Mouse (Mus musculus): ENCODE measurements around the gene Mipol1.
A peak's percentile ranks its signal among the peaks of the same experiment; 100 is the strongest.
"Not testable (repeated sequence)": the region's sequence is repeated elsewhere in the genome, so short reads cannot be mapped to it uniquely, and the experiment has no call there.

The Mipol1 gene

GRCm38 (mm10) chr12:57424902-57425301, 194.7 kb downstream of the Mipol1 start:
- no peak for DNase-seq (ENCODE audit: low read depth, low spot score)

GRCm38 (mm10) chr12:57428243-57428642, 198.0 kb downstream of the Mipol1 start:
- no peak for DNase-seq (ENCODE audit: low read depth, low spot score)

- DNase-seq (ENCODE audit: low read depth, low spot score), result no peak
Observed at GRCm38 (mm10) chr12:57428767-57429166, 198.5 kb downstream of the Mipol1 start.

DNA sequence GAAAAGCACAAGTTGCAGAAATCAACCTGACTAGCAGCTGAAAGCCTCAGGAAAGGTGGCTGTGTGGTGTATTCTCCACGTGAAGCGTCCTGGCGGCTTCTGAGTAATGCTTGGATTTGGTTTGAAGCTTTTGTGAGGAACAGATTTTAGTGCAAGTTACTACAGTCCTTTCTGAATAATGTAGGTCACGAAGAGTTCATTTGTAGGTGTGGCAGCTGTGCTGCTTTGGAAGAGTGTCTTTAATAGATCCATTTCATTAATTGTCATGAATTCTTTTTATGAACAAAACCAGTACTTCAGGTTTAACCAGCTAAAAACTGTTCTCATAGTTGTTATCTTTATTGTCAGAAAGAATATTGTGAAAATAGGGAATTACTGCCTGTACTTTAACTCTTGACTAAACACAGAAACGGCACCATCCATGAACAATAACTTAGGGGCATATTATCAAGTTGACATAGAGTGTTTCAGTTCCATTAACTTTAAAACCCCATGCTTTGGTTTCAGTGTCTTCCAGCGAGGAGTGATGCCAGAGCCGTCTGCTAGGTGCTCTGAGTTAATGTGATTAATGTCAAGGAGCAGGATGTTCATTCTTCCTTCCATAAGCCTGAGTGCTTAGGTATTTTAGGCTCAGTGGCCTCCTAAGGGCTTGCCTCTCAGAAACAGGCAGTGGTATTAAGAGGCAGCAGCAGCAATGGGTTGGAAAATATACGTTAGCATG, 206.9 kb downstream of the Mipol1 start:
- not testable (repeated sequence) for DNase-seq (ENCODE audit: low read depth, low spot score)

GRCm38 (mm10) chr12:57444281-57444903, 214.2 kb downstream of the Mipol1 start:
- DNase-seq (ENCODE audit: low read depth, low spot score), result no peak

- no peak for DNase-seq (ENCODE audit: low read depth, low spot score)
Observed at GRCm38 (mm10) chr12:57447331-57447730, 217.1 kb downstream of the Mipol1 start.

DNA sequence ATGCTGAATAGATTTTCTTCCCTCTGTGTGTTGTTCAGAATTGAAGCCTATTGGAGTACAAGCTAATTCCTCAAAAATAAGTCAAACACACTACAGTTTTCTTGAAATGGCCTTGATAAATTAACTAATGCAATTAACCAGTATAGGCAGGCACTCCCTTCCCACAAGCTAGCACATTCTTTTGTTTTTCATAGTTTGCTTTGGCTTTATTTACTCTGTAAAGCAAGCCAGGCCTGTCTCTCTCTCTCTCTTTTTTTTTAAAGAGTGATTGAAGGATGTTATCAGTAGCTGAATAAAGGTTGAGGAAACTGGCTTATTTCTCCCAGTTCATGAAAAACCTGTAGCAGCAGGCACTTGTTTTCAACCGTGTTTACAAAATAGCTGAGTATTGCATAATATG, 219.1 kb downstream of the Mipol1 start:
- DNase-seq (ENCODE audit: low read depth, low spot score), result no peak

GRCm38 (mm10) chr12:57450017-57450583, 219.9 kb downstream of the Mipol1 start:
- DNase-seq (ENCODE audit: low read depth, low spot score), result no peak

GRCm38 (mm10) chr12:57456911-57457310, 226.7 kb downstream of the Mipol1 start:
- DNase-seq (ENCODE audit: low read depth, low spot score), result no peak

DNA sequence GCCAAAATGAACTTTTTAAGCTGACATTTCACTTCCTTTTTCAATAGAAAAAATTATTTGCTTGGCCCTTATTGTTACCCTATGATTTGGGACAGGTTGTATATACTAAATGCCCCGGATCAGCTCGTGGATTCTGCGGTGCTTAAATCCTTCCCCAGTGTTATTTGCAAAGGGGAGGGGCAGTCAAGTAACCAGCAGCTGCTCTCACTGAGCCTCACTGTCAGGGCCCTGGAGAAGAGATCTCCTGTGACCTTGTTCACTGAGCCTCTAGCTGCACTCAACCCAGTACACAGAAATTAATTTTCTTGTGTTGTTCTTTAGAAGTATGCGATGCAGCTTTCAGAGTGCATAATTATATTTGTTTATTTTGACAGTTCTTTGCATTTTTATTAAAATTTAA, 227.1 kb downstream of the Mipol1 start:
- DNase-seq (ENCODE audit: low read depth, low spot score), result no peak

GRCm38 (mm10) chr12:57464520-57465334, 234.5 kb downstream of the Mipol1 start:
- peak; percentile 63 for DNase-seq (ENCODE audit: low read depth, low spot score)

DNA sequence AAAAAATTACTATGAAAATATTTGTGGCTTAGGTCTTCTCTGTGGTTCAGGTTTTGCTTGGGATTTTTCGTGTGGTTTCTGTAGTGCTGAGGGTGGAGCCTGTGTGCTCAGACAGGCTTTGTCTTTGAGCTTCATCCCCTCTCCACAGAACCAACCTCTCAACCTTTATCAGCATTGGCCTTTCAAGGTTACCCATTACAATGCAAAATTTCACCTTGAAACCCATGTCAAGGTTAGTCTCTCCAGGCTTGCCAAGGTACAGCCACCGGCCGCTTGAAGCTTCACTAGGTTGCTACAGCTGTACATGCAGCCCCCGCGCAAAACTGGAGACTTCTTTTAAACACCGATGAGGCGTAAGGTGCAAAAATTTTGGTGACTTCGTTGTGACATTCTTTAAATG, 241.6 kb downstream of the Mipol1 start:
- no peak for DNase-seq (ENCODE audit: low read depth, low spot score)

- DNase-seq (ENCODE audit: low read depth, low spot score), result no peak
Observed at GRCm38 (mm10) chr12:57476876-57477275, 246.6 kb downstream of the Mipol1 start.

GRCm38 (mm10) chr12:57481823-57482222, 251.6 kb downstream of the Mipol1 start:
- DNase-seq (ENCODE audit: low read depth, low spot score), result no peak

DNA sequence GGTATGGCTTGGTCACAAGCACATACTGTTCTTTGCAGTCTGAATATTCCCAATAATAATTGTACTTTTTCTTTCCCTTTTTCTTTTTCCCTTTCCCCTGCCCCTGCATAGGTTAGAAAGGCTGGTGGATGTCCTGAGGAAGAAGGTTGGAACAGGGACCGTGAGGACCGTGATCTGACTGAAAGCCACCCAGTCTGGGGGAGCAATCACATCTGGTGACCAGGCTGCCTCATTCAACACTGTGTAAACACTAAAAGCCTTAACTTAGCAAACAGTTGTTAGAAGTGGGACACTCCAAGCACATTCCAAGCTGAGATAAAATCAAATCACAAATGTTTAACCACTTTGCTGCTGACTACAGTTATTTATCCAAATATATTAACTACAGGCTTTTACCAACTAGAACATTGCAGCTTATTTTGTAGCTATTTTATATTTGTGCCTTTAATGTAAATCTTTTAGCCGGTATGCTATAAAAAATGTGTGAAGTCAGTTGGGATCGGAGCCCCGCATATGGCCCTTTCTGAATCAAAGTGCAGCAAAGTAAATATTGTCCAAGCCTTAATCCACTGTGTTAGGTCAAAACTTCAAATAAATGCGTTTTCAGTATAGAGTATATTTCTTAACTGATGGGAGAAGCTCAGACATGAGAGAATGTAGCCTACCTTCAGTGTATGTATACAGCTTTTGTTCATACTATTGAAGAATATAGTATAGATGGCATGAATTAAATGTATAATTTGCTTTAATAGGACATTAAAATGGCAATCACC, 266.3 kb downstream of the Mipol1 start:
- no peak for DNase-seq (ENCODE audit: low read depth, low spot score)

GRCm38 (mm10) chr12:57500246-57500645, 270.0 kb downstream of the Mipol1 start:
- DNase-seq (ENCODE audit: low read depth, low spot score), result no peak

DNA sequence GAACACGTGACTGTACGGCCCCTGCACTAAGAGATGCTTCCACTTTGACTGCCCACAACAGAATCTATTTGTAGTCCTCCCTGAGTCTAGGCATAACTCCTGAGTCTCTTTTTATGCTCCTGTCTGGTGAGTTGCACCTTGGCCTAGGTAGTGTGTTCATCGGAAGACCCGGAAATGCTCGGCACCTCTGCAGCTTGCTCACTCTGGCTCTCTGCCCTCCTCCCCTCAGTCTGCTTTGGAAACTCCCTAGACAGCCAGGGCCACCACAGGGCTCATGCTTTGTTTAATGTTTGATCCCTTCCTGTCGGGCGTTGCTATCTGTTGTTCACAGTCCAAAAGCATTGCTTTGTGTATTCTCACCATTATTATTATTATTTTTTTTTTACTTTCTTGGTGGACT, 275.1 kb downstream of the Mipol1 start:
- DNase-seq (ENCODE audit: low read depth, low spot score), result no peak

DNA sequence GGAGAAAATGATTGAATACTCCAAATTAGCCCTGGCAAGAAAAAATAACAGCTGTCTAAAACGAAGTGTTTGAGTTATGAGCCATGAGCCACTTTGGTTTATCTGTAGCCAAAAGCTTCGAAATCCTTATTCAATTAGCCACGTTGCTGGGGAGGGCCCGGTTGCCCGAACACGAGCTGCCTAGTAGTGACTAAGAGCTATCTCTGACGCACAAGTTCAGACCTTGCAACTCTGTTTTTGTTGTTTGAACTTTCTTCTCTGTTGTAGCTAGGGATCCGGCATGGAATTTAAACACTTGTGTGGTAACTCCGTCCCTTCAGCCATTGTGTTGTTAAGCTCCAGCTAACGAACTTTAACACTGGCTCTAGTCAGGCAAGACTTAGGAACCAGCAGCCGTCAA, 278.7 kb downstream of the Mipol1 start:
- DNase-seq (ENCODE audit: low read depth, low spot score), result no peak

DNA sequence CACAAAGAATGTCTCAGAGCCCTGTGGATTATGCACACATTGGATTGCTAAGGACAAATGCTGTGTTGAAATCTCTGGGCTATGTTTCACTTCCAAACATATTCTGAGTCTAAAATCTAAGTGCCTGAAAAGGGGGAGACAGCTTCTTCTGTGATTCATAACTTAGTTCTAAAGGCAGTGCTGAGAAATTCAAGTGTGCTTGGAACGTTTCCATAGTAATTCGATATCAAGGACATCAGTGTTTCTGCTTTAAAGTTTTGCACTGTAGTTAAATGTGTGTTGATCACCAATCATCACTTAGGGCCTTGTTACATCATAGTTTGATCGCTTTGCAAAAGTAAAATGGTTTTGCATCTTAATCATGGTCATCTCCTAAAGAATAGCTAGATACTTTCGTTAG, 279.5 kb downstream of the Mipol1 start:
- DNase-seq (ENCODE audit: low read depth, low spot score), result no peak

GRCm38 (mm10) chr12:57511127-57511526, 280.9 kb downstream of the Mipol1 start:
- DNase-seq (ENCODE audit: low read depth, low spot score), result no peak

DNA sequence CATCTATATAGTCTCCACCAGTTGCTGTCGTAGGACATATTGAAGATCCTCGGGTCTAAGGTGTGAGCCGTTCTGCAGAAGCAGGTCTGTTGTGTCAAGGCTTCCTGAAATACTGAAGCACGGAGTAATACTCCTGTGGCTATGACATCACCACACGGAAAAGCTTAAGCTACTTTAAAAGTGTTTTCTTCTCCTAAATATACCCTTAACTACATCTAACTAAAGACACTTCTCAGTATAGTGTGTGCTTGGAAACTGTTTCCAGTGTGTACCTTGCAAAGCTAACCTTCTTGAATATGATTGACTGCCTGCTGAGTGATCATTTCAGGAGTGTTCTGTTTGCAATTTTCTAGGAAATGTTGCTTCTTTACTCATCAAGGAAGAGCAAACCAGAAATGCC, 281.3 kb downstream of the Mipol1 start:
- no peak for DNase-seq (ENCODE audit: low read depth, low spot score)
